Comparison of ENCODE assay signal across 8 mouse cellular contexts in genomic region chr7:143042089-143042488, GRCm38 (mm10). TPM values are rescaled to one million over a fixed set of nuclear protein-coding genes. Genes with fewer than 3 reads are reported as not detected.
A peak's percentile ranks its signal among the peaks of the same experiment; 100 is the strongest.
DNase-seq lines count a peak whose midpoint lies in the region; ATAC-seq and TF ChIP-seq lines count a peak whose summit lies in the region.

No protein-coding gene starts in this region.

- no peak for TF ChIP-seq CTCF in gastrocnemius, adult 2 months (IDR thresholded peaks at IDR 0.05)
- TF ChIP-seq CTCF in hindbrain, postnatal 0 days (IDR thresholded peaks at IDR 0.05; ENCODE audit: low read depth), result no peak

- no peak overlapping the region for H3K4me2 ChIP-seq in hindbrain, postnatal 0 days (ENCODE audit: low read depth, low read length)
- H3K4me2 ChIP-seq in lung, embryonic 16.5 days (ENCODE audit: low read depth, low read length), result no peak overlapping the region
- no peak overlapping the region for H3K4me2 ChIP-seq in forebrain, embryonic 15.5 days (replicated peaks)

- no peak overlapping the region for H3K9ac ChIP-seq in hindbrain, postnatal 0 days (replicated peaks; ENCODE audit: low read length)
- H3K9ac ChIP-seq in lung, embryonic 16.5 days (ENCODE audit: low read length), result no peak overlapping the region
- no peak overlapping the region for H3K9ac ChIP-seq in forebrain, embryonic 15.5 days (replicated peaks)

- no peak for ATAC-seq in hindbrain, postnatal 0 days
- peak; percentile 92 for ATAC-seq in lung, embryonic 16.5 days (ENCODE audit: low read depth)
- no peak for ATAC-seq in forebrain, embryonic 15.5 days (replicated peaks)
- no peak for ATAC-seq in inflammation-experienced regulatory T-cells, adult 6 months

- peak overlapping the region; percentile 85 for H3K27ac ChIP-seq in gastrocnemius, adult 2 months
- peak overlapping the region; percentile 94 for H3K27ac ChIP-seq in brown adipose tissue, adult 24 weeks (replicated peaks; ENCODE audit: low read depth, low read length)
- peak overlapping the region; percentile 32; the same call in 1 of the 2 replicates for H3K27ac ChIP-seq in hindbrain, postnatal 0 days
- peak overlapping the region; percentile 64 for H3K27ac ChIP-seq in lung, embryonic 16.5 days (ENCODE audit: low read length)
- H3K27ac ChIP-seq in forebrain, embryonic 15.5 days (replicated peaks), result no peak overlapping the region

- H3K9me3 ChIP-seq in hindbrain, postnatal 0 days (ENCODE audit: low read length), result no peaks in the 10 kb centered on the region
- no peaks in the 10 kb centered on the region for H3K9me3 ChIP-seq in lung, embryonic 16.5 days (ENCODE audit: control insufficient read depth, low read length)
- H3K9me3 ChIP-seq in forebrain, embryonic 15.5 days, result no peaks in the 10 kb centered on the region

- peak; percentile 73 for DNase-seq in gastrocnemius, adult 2 months
- DNase-seq in gastrocnemius, postnatal 10 days, result no peak
- no peak for DNase-seq in hindbrain, postnatal 0 days (ENCODE audit: low spot score)
- DNase-seq in yolk sac, embryonic 10.5 days (ENCODE audit: low spot score), result no peak

- peaks cover 36% of the 10 kb centered on the region for H3K4me1 ChIP-seq in brown adipose tissue, adult 24 weeks (ENCODE audit: control insufficient read depth, insufficient read depth, insufficient read length, low read length)
- H3K4me1 ChIP-seq in hindbrain, postnatal 0 days (ENCODE audit: insufficient read depth, low read length), result no peaks in the 10 kb centered on the region
- H3K4me1 ChIP-seq in lung, embryonic 16.5 days (replicated peaks; ENCODE audit: control insufficient read depth, insufficient read depth, low read length), result peaks cover 18% of the 10 kb centered on the region
- H3K4me1 ChIP-seq in forebrain, embryonic 15.5 days, result no peaks in the 10 kb centered on the region

- peaks cover 33% of the 10 kb centered on the region for H3K36me3 ChIP-seq in hindbrain, postnatal 0 days (ENCODE audit: insufficient read depth, low read length)
- no peaks in the 10 kb centered on the region for H3K36me3 ChIP-seq in lung, embryonic 16.5 days (ENCODE audit: control insufficient read depth, insufficient read depth, low read length)
- H3K36me3 ChIP-seq in forebrain, embryonic 15.5 days, result no peaks in the 10 kb centered on the region

- no peaks in the 10 kb centered on the region for H3K27me3 ChIP-seq in hindbrain, postnatal 0 days (ENCODE audit: insufficient read depth, low read length)
- H3K27me3 ChIP-seq in lung, embryonic 16.5 days (ENCODE audit: control insufficient read depth, insufficient read depth, low read depth, low read length), result no peaks in the 10 kb centered on the region
- H3K27me3 ChIP-seq in forebrain, embryonic 15.5 days, result no peaks in the 10 kb centered on the region

- intact Hi-C loops in gastrocnemius, adult 2 months (cut with DNase I), result no loop called here

- H3K4me3 ChIP-seq in gastrocnemius, adult 2 months, result 0 out of 2 replicates have a peak overlapping the region, but pooled peaks have one; percentile 17
- H3K4me3 ChIP-seq in brown adipose tissue, adult 24 weeks (ENCODE audit: insufficient read depth, low read depth, low read length), result no peak overlapping the region
- no peak overlapping the region for H3K4me3 ChIP-seq in hindbrain, postnatal 0 days (ENCODE audit: low read length)
- no peak overlapping the region for H3K4me3 ChIP-seq in lung, embryonic 16.5 days (ENCODE audit: low read length)
- H3K4me3 ChIP-seq in forebrain, embryonic 15.5 days, result no peak overlapping the region

- 54% methylated on average over 3 of the region's 3 CpGs for WGBS in hindbrain, postnatal 0 days
- WGBS in lung, embryonic 16.5 days, result 32% methylated on average over 3 of the region's 3 CpGs
- 77% methylated on average over 3 of the region's 3 CpGs for WGBS in forebrain, embryonic 15.5 days

RNA-seq across cellular contexts. Expression of gene Cd81, which starts 10.4 kb away (rescaled TPM):
- 100 to 1,000 TPM; 100 to 129 TPM for total RNA-seq in gastrocnemius, adult 2 months (2021)
- 100 to 1,000 TPM; 236 to 268 TPM for total RNA-seq in gastrocnemius, postnatal 10 days (2021)
- polyA plus RNA-seq in brown adipose tissue, adult 24 weeks (2012; ENCODE audit: insufficient read depth, insufficient read length, missing spikeins), result 289 and 375 TPM in 2 replicates
- total RNA-seq in hindbrain, postnatal 0 days (2014; rRNA removed), result 758 and 776 TPM in 2 replicates
- 708 and 751 TPM in 2 replicates for polyA plus RNA-seq in hindbrain, postnatal 0 days (2015; fragmentation: Nextera tagmentation; extraction: Ambion mirVana)
- 765 and 788 TPM in 2 replicates for polyA plus RNA-seq in lung, embryonic 16.5 days (2015; fragmentation: Nextera tagmentation; extraction: Ambion mirVana)
- polyA plus RNA-seq in forebrain, embryonic 15.5 days (2015; fragmentation: Nextera tagmentation; extraction: Ambion mirVana), result 286 and 294 TPM in 2 replicates
- 100 to 1,000 TPM; 237 to 292 (median 262) TPM for polyA plus RNA-seq in inflammation-experienced regulatory T-cells, adult 6 months (2017; shearing (Covaris generic))

RNA-seq across cellular contexts. Expression of gene Tssc4, which starts 27.0 kb away (rescaled TPM):
- total RNA-seq in gastrocnemius, adult 2 months (2021), result 1 to 10 TPM; 6.6 to 8.2 TPM
- 10 to 100 TPM; 14.3 to 16.9 TPM for total RNA-seq in gastrocnemius, postnatal 10 days (2021)
- 6.7 and 13.2 TPM in 2 replicates for polyA plus RNA-seq in brown adipose tissue, adult 24 weeks (2012; ENCODE audit: insufficient read depth, insufficient read length, missing spikeins)
- total RNA-seq in hindbrain, postnatal 0 days (2014; rRNA removed), result 106 and 118 TPM in 2 replicates
- polyA plus RNA-seq in hindbrain, postnatal 0 days (2015; fragmentation: Nextera tagmentation; extraction: Ambion mirVana), result 101 and 102 TPM in 2 replicates
- 98.9 and 100 TPM in 2 replicates for polyA plus RNA-seq in lung, embryonic 16.5 days (2015; fragmentation: Nextera tagmentation; extraction: Ambion mirVana)
- polyA plus RNA-seq in forebrain, embryonic 15.5 days (2015; fragmentation: Nextera tagmentation; extraction: Ambion mirVana), result 103 and 106 TPM in 2 replicates
- polyA plus RNA-seq in inflammation-experienced regulatory T-cells, adult 6 months (2017; shearing (Covaris generic)), result 10 to 100 TPM; 35.5 to 40.4 (median 37.4) TPM

RNA-seq across cellular contexts. Expression of gene Tspan32, which starts 37.2 kb away (rescaled TPM):
- under 1 TPM; 0.23 to 0.39 TPM for total RNA-seq in gastrocnemius, adult 2 months (2021)
- total RNA-seq in gastrocnemius, postnatal 10 days (2021), result under 1 TPM; 0.16 to 0.90 TPM
- polyA plus RNA-seq in brown adipose tissue, adult 24 weeks (2012; ENCODE audit: insufficient read depth, insufficient read length, missing spikeins), result 0.83 and 1.3 TPM in 2 replicates
- total RNA-seq in hindbrain, postnatal 0 days (2014; rRNA removed), result 0.16 and 0.29 TPM in 2 replicates
- polyA plus RNA-seq in hindbrain, postnatal 0 days (2015; fragmentation: Nextera tagmentation; extraction: Ambion mirVana), result 0.40 and 0.71 TPM in 2 replicates
- 2.6 and 3.3 TPM in 2 replicates for polyA plus RNA-seq in lung, embryonic 16.5 days (2015; fragmentation: Nextera tagmentation; extraction: Ambion mirVana)
- 0.33 and 0.64 TPM in 2 replicates for polyA plus RNA-seq in forebrain, embryonic 15.5 days (2015; fragmentation: Nextera tagmentation; extraction: Ambion mirVana)
- 100 to 1,000 TPM; 280 to 663 (median 591) TPM for polyA plus RNA-seq in inflammation-experienced regulatory T-cells, adult 6 months (2017; shearing (Covaris generic))

RNA-seq across cellular contexts. Expression of gene Trpm5, which starts 52.4 kb away (rescaled TPM):
- total RNA-seq in gastrocnemius, adult 2 months (2021), result not detected
- 1 to 10 TPM; 1.2 to 2.8 TPM for total RNA-seq in gastrocnemius, postnatal 10 days (2021)
- not detected in 2 replicates for polyA plus RNA-seq in brown adipose tissue, adult 24 weeks (2012; ENCODE audit: insufficient read depth, insufficient read length, missing spikeins)
- total RNA-seq in hindbrain, postnatal 0 days (2014; rRNA removed), result 2.1 and 3.0 TPM in 2 replicates
- 2.0 and 2.6 TPM in 2 replicates for polyA plus RNA-seq in hindbrain, postnatal 0 days (2015; fragmentation: Nextera tagmentation; extraction: Ambion mirVana)
- 3.9 and 4.8 TPM in 2 replicates for polyA plus RNA-seq in lung, embryonic 16.5 days (2015; fragmentation: Nextera tagmentation; extraction: Ambion mirVana)
- 1.2 and 1.3 TPM in 2 replicates for polyA plus RNA-seq in forebrain, embryonic 15.5 days (2015; fragmentation: Nextera tagmentation; extraction: Ambion mirVana)
- under 1 TPM in 1 of 3 experiments, not detected in 2; 0.68 TPM for polyA plus RNA-seq in inflammation-experienced regulatory T-cells, adult 6 months (2017; shearing (Covaris generic))

Comparison
In these comparisons a context has a peak if more than half of its experiments do, and no peak if none do; other contexts are left out.
1. RNA of gene Tspan32, which starts 37.2 kb away (polyA plus RNA-seq): 280 to 663 TPM in inflammation-experienced regulatory T-cells, adult 6 months; 2.6 to 3.3 TPM in lung, embryonic 16.5 days, 0.83 to 1.3 TPM in brown adipose tissue, adult 24 weeks, 0.40 to 0.71 TPM in hindbrain, postnatal 0 days and 0.33 to 0.64 TPM in forebrain, embryonic 15.5 days; every median in the first group is over 10 times any median in the second.